Mouse (Mus musculus) layer of hippocampus, postnatal 36 days (tissue): Measurements from ENCODE around the gene Mpnd. TPM values are rescaled to one million over a fixed set of nuclear protein-coding genes. Genes with fewer than 3 reads are reported as not detected.

Source experiments
- DNase-seq, 2 experiments: peaks; one replicate each; pipeline ENCODE4 v3.0.0; 2022
- total RNA-seq, 2 experiments: library from RNA; stranded (reverse); gene quantifications; 2 replicates each; pipeline ENCODE4 v1.2.3; 2021

Mpnd gene
- total RNA-seq, 2 experiments from 2014 or later, result 95.5 to 102 TPM

GRCm38 (mm10) chr17:55986030-55986961, 19.2 kb upstream of the Mpnd start, which contains the start of gene Fsd1:
TSS of gene Fsd1 (plus strand) at chr17:55986509.
- peak; percentile 81 to 82 for DNase-seq

DNA sequence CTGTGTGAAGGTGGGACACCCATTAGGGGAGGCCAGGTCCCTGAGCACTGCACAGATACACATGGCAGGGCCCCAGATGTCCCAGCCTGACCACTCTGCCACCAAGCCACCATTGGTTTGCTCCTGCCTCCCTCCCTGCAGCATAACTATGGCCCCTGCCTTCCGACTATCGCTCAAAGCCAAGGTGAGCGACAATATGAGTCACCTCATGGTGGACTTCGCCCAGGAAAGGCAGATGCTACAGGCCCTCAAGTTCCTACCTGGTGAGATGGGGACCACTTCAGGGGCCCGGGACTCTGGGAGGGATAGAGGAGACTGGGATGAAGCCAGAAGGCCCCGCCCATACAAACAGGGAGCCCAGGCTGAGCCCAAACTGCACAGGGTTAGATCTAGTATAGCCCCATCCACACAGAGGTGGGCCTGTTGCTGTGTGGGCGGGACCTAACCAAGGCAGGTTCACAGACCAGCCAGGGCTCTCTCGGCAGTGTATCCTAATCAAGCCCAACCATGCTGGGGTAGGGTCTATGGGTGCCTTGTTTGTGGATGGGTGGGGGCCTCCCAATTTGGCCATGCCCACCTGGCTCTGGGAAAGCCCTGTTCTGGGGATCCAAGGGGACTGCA, 15.1 kb upstream of the Mpnd start:
- DNase-seq, result no peak

DNA sequence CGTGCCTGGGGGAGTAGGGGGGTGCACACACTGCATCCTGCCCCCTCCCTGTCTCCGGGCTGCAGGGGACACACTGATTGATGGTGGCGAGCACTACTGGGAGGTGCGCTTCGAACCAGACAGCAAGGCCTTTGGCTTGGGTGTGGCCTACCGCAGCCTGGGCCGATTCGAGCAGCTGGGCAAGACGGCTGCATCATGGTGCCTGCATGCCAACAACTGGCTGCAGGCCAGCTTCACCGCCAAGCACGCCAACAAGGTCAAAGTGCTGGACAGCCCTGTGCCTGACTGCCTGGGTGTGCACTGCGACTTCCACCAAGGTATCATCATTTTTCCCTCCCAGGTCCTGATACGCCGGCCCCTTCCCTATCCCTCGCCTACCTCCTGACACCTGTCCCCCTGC, 9.5 kb upstream of the Mpnd start:
- no peak for DNase-seq

DNA sequence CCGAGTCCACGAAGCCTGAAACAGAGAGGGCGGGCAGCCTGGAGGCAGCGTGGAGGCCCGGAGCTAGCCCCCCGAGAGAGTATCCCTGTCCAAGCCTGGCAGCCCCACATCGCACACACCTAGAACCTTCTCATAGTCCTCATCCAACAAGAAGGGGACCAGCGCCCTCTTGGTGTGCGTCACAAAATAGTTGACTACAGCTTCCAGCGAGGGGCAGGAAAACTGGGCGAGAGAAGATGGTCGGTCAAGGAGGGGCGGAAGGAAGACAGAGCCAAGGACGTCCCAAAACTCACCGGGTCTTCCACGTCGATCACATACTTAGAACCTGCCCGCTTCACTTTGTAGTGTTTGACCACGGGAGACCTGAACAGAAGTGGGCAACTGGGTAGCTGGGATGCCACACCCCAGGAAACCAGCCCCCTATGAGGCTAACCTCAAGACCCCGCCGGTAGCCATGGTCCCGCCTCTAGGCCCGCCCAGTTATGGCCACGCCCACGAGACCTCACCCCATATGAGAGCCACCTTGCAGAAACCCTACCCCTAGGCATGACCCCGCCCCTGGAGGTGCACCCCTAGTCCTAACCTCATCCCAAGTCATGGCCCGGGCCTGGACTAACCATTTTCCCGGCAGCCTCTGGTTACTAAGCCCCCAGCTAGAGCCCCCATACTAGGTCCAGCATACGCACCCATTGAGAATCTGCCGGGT, 5.6 kb upstream of the Mpnd start:
- no peak for DNase-seq

GRCm38 (mm10) chr17:56003000-56003399, 2.5 kb upstream of the Mpnd start:
- no peak for DNase-seq

GRCm38 (mm10) chr17:56006956-56007355, 1.4 kb downstream of the Mpnd start:
- DNase-seq, result no peak

DNA sequence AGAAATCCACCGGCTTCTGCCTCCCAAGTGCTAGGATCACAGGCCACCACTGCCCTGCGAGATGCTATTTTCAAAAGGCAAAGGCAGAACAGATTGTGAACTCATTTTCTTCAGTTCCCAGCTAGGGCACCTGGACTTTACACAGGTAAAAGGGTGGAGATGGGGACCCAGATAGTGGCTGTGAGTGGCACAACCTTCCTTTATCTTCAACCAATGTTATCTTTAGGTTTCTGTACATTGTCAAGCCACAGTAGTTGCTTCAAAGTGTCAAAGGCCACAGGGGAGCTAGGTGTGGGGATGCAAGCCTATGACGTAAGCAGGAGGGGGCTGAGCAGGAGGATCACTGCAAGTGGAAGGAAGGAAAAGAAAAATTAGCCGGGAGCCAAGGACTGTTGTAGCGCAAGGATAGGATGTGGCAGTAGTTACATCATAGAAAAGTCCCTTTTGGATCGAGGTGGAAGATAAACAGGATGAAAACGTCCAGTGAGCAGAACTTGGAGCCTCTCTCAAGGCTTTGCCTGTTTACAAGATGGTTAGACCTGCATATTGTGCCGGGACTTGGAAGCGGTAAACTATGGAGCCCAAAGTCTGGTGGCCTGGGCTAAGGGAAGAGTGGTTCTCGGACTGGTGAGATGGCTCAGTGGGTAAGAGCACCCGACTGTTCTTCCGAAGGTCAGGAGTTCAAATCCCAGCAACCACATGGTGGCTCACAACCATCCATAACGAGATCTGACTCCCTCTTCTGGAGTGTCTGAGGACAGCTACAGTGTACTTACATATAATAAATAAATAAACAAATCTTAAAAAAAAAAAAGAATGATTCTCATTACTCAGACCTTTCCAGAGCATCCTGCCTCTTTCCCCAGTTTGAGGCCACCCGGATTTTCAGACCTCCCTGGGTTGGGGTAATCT, 2.2 kb downstream of the Mpnd start:
- DNase-seq, result no peak

DNA sequence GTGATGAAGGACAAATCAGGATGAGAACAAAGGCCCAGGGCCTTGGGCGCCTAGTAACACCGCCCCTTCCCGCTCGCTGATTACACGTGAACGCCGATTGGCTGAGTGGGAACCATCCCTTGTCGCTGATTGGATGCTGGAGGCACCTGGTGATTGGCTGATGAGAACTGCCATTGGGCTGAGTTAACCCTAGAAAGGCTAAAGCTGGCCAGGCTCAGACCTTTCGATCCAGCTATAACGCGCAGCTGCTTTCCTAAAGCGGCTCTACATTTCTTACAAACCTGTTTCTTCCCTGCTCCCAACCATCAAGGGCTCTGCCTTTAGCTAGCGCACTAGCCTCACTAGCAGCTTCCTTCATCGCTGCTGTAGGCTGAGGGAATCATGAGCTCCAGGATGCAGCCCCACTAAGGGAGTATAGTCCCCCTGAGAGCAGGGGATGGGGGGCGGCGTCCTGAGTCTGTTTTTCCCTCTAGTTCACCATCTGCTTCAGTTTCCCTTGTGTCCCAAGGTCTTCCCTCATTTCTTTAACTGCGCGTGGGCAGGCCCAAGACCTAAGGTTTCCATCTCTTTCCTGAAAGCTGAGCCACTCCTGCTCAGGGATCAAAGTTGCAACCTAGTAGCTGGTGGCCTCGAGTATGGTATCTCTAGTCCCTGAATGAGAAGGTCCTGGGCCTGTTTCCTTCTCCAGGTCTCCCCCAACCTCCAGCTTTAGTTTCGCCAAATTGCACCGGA, 3.0 kb downstream of the Mpnd start:
- DNase-seq, result peak; percentile 88 to 93

GRCm38 (mm10) chr17:56009088-56009961, 3.8 kb downstream of the Mpnd start:
- DNase-seq, result peak; percentile 92 to 93

- DNase-seq, result no peak
These were observed 4.4 kb downstream of the Mpnd start for GRCm38 (mm10) chr17:56009962-56010240.

GRCm38 (mm10) chr17:56010255-56010654, 4.7 kb downstream of the Mpnd start:
- no peak for DNase-seq

DNA sequence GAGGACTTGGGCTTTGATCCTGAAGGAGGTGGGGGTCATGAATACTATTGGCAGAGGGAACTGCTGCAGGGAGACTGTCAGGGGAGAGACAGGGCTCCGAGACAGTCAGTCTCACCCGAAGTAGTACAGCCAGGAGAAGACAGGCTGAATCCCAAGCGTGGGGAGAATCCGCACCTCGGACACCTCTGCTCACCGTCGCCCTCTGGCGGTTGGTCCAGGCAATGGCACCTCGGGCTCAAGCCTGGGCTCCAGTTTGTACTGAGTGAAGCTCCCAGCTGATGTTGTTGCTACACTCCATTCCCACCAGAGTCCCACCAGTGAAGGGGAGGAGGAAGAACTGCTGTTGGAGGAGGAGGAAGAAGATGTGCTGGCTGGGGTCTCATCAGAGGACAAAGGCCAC, 5.2 kb downstream of the Mpnd start:
- peak in 1 of 2 experiments; percentile 73 for DNase-seq

DNA sequence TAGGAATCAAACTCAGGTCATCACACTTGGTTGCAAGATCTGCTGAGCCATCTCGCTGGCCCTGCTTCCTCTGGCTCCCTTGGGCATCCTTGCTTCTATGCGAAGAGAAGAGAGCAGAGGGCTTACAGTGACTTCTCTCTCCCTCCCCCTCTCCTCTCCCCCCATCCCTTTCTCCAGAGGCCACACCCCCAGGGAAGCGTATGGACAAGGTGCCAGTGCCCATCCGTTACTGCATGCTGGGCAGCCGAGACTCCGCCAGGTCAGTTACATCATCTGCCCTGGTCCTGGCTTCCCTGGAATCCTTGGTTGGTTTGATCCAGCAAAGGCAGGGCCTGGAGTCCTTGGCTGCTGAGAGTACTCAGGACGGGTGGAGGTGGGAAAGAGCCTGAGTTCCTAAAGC, 5.9 kb downstream of the Mpnd start:
- DNase-seq, result no peak

- no peak for DNase-seq
These were observed 9.8 kb downstream of the Mpnd start for GRCm38 (mm10) chr17:56015293-56015692.

- no peak for DNase-seq
These were observed 10.9 kb downstream of the Mpnd start for GRCm38 (mm10) chr17:56016382-56016781.

DNA sequence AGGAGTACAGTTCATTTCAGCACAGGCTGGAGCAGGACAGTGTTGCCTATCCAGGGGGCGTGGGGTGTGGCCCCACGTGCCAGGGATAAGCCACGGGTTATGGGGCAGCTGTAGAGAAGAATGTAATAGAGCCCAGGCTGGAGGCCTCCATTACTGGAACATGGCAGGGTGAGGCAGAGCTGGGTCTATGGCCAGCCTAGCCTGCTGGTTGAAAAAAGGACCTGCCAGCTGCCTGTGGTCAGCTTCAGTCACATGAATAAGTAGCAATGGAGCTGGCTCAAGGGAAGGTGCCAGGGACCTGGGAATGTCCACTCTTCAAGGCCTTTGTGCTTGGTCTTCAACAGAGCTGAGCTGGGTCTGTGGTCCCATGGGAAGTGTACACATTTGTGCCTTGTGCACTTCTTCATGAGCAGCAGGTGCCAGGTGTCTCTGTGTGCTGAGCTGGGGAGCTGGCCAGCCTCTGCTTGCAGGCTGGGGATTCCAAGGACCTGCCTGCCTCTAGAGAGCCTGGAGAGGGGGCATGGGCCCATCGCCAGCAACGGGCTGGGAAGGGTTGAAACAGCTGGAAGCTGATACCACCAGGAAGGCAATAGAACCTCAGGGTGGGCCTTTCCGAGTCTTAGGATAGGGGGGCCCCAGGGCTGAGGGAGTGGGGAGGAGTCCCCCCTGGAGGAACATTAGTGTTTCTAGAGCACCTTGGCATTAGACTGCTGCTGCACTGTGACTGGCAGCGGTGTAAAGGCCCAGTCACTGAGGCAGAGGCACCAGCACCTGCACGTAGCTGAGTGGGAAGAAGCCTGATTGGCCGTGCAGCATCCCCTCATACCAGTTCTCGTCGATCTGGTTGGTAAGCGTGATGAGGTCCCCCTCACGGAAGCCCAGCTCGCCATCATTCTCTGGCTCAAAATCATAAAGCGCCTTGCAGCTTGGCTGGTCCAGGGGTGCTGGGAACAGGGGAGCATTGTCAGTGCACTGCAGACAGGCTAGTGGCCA, 11.6 kb downstream of the Mpnd start:
- DNase-seq, result no peak

- DNase-seq, result peak in 1 of 2 experiments; percentile 25
These were observed 12.3 kb downstream of the Mpnd start for GRCm38 (mm10) chr17:56017848-56018247.

DNA sequence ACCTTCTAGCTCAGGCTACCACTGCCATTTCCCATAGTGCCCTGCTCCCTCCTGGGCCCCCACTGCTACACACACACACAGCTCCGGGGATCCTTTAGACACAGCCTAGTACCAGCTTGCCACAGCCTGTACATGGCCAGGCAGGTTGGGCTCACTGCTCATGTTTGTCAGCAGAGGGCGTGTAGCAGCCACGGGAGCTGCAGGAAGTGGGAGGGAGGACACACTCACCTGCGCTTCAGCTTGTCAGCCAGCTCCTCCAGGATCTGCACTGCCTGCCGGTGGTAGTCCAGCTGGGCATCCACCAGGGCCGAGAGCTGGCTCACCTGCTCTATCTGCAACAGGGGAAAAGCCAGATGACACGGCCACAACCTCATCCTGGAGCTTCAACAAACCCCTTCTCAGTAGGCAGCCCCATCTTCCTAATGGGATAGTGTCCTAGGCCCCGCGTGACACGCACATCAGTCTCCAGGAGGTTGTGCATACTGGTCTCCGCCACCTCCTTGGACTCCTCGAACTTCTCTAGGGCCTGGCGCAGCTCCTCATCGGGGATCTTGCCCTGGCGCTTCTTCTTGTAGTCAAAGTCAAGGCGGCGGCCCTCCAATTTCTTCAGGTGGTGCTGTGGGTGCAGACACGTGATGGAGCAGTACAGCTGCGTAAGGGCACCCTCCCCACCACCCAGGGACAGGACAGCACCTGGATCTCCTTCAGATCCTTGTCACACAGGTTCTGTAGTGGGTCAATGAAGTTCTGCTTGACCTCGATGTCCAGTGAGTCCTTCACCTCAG, 13.0 kb downstream of the Mpnd start:
- peak; percentile 52 to 62 for DNase-seq
